Mouse (Mus musculus): Measurements from ENCODE around the gene Ptpro.
A peak's percentile ranks its signal among the peaks of the same experiment; 100 is the strongest.

Ptpro gene

GRCm38 (mm10) chr6:137252194-137252886 is at the start of gene Ptpro:
TSS of gene Ptpro (plus strand) at chr6:137252319.
- DNase-seq (ENCODE audit: low spot score) = peak; percentile 43

GRCm38 (mm10) chr6:137202661-137203060 is 49.5 kb upstream of the Ptpro start:
- DNase-seq (ENCODE audit: low spot score) = no peak

GRCm38 (mm10) chr6:137205662-137206400 is 46.3 kb upstream of the Ptpro start:
- peak; percentile 16 for DNase-seq (ENCODE audit: low spot score)

GRCm38 (mm10) chr6:137207126-137207525 is 45.0 kb upstream of the Ptpro start:
- DNase-seq (ENCODE audit: low spot score) = no peak

- peak; percentile 67 for DNase-seq (ENCODE audit: low spot score)
Measured at GRCm38 (mm10) chr6:137209992-137210391, 42.1 kb upstream of the Ptpro start.

GRCm38 (mm10) chr6:137210991-137211390 is 41.1 kb upstream of the Ptpro start:
- no peak for DNase-seq (ENCODE audit: low spot score)

- DNase-seq (ENCODE audit: low spot score) = no peak
Measured at GRCm38 (mm10) chr6:137211441-137211840, 40.7 kb upstream of the Ptpro start.

- DNase-seq (ENCODE audit: low spot score) = no peak
Measured at GRCm38 (mm10) chr6:137217841-137218463, 34.2 kb upstream of the Ptpro start.

- peak; percentile 13 for DNase-seq (ENCODE audit: low spot score)
Measured at GRCm38 (mm10) chr6:137252887-137253242, 746 bp downstream of the Ptpro start.

GRCm38 (mm10) chr6:137253415-137253814 is 1.3 kb downstream of the Ptpro start:
- DNase-seq (ENCODE audit: low spot score) = no peak

GRCm38 (mm10) chr6:137261033-137261432 is 8.9 kb downstream of the Ptpro start:
- no peak for DNase-seq (ENCODE audit: low spot score)

GRCm38 (mm10) chr6:137262087-137262486 is 10.0 kb downstream of the Ptpro start:
- no peak for DNase-seq (ENCODE audit: low spot score)

- peak; percentile 12 for DNase-seq (ENCODE audit: low spot score)
Measured at GRCm38 (mm10) chr6:137268019-137268418, 15.9 kb downstream of the Ptpro start.

GRCm38 (mm10) chr6:137268592-137268991 is 16.5 kb downstream of the Ptpro start:
- no peak for DNase-seq (ENCODE audit: low spot score)

GRCm38 (mm10) chr6:137272513-137272912 is 20.4 kb downstream of the Ptpro start:
- DNase-seq (ENCODE audit: low spot score) = no peak

- peak; percentile 13 for DNase-seq (ENCODE audit: low spot score)
Measured at GRCm38 (mm10) chr6:137277587-137277994, 25.5 kb downstream of the Ptpro start.

GRCm38 (mm10) chr6:137279576-137279975 is 27.5 kb downstream of the Ptpro start:
- DNase-seq (ENCODE audit: low spot score) = no peak

- DNase-seq (ENCODE audit: low spot score) = no peak
Measured at GRCm38 (mm10) chr6:137281541-137282049, 29.5 kb downstream of the Ptpro start.

- no peak for DNase-seq (ENCODE audit: low spot score)
Measured at GRCm38 (mm10) chr6:137282050-137282449, 29.9 kb downstream of the Ptpro start.

- DNase-seq (ENCODE audit: low spot score) = no peak
Measured at GRCm38 (mm10) chr6:137286376-137286775, 34.3 kb downstream of the Ptpro start.

- no peak for DNase-seq (ENCODE audit: low spot score)
Measured at GRCm38 (mm10) chr6:137287788-137288187, 35.7 kb downstream of the Ptpro start.

- DNase-seq (ENCODE audit: low spot score) = no peak
Measured at GRCm38 (mm10) chr6:137288264-137288663, 36.1 kb downstream of the Ptpro start.

GRCm38 (mm10) chr6:137292421-137292820 is 40.3 kb downstream of the Ptpro start:
- no peak for DNase-seq (ENCODE audit: low spot score)

All from MN1 (cell line).